Mouse (Mus musculus) lung, adult 2 months (tissue): ENCODE data around the gene Bmp10.

Experiments used
- CTCF ChIP-seq: fragments of 200-500 bp; IDR thresholded peaks from 2 replicates; pipeline ENCODE4 v1.5.1; 2011; ENCODE audit warnings: mild to moderate bottlenecking, low read length, control low read depth; ENCODE audit not compliant: insufficient read depth
- POLR2A ChIP-seq: fragments of 200-500 bp; IDR thresholded peaks from 2 replicates; pipeline ENCODE4 v1.6.1; 2011; ENCODE audit warnings: low read depth, mild to moderate bottlenecking, control low read depth, low read length, borderline replicate concordance; ENCODE audit errors: extremely low read depth

GRCm38 (mm10) chr6:87401456-87401855 is 27.3 kb upstream of the Bmp10 start:
- no peak for TF ChIP-seq POLR2A
- no peak for TF ChIP-seq CTCF
